Mouse (Mus musculus): ENCODE data around the gene Slc9a1.
A peak's percentile ranks its signal among the peaks of the same experiment; 100 is the strongest.

Gene Slc9a1

GRCm38 (mm10) chr4:133374011-133374410, 4.5 kb downstream of the Slc9a1 start:
- DNase-seq (ENCODE audit: low spot score) = no peak

GRCm38 (mm10) chr4:133375812-133376577, 6.5 kb downstream of the Slc9a1 start:
- no peak for DNase-seq (ENCODE audit: low spot score)

- peak; percentile 85 for DNase-seq (ENCODE audit: low spot score)
Observed at GRCm38 (mm10) chr4:133378236-133379045, 8.9 kb downstream of the Slc9a1 start.

- no peak for DNase-seq (ENCODE audit: low spot score)
Observed at GRCm38 (mm10) chr4:133379046-133379347, 9.5 kb downstream of the Slc9a1 start.

GRCm38 (mm10) chr4:133379861-133380260, 10.4 kb downstream of the Slc9a1 start:
- peak; percentile 68 for DNase-seq (ENCODE audit: low spot score)

GRCm38 (mm10) chr4:133380532-133380931, 11.0 kb downstream of the Slc9a1 start:
- no peak for DNase-seq (ENCODE audit: low spot score)

GRCm38 (mm10) chr4:133381141-133381540, 11.6 kb downstream of the Slc9a1 start:
- no peak for DNase-seq (ENCODE audit: low spot score)

- no peak for DNase-seq (ENCODE audit: low spot score)
Observed at GRCm38 (mm10) chr4:133386061-133386797, 16.7 kb downstream of the Slc9a1 start.

- DNase-seq (ENCODE audit: low spot score) = no peak
Observed at GRCm38 (mm10) chr4:133387053-133387452, 17.5 kb downstream of the Slc9a1 start.

- DNase-seq (ENCODE audit: low spot score) = no peak
Observed at GRCm38 (mm10) chr4:133388781-133389552, 19.5 kb downstream of the Slc9a1 start.

GRCm38 (mm10) chr4:133390042-133390441, 20.5 kb downstream of the Slc9a1 start:
- no peak for DNase-seq (ENCODE audit: low spot score)

- no peak for DNase-seq (ENCODE audit: low spot score)
Observed at GRCm38 (mm10) chr4:133390585-133390984, 21.1 kb downstream of the Slc9a1 start.

- no peak for DNase-seq (ENCODE audit: low spot score)
Observed at GRCm38 (mm10) chr4:133391185-133392040, 21.9 kb downstream of the Slc9a1 start.

GRCm38 (mm10) chr4:133394981-133395573, 25.6 kb downstream of the Slc9a1 start:
- no peak for DNase-seq (ENCODE audit: low spot score)

GRCm38 (mm10) chr4:133396079-133396478, 26.6 kb downstream of the Slc9a1 start:
- DNase-seq (ENCODE audit: low spot score) = no peak

- DNase-seq (ENCODE audit: low spot score) = no peak
Observed at GRCm38 (mm10) chr4:133397299-133397698, 27.8 kb downstream of the Slc9a1 start.

GRCm38 (mm10) chr4:133397961-133398360, 28.5 kb downstream of the Slc9a1 start:
- DNase-seq (ENCODE audit: low spot score) = no peak

GRCm38 (mm10) chr4:133398619-133399018, 29.1 kb downstream of the Slc9a1 start:
- DNase-seq (ENCODE audit: low spot score) = no peak

- DNase-seq (ENCODE audit: low spot score) = no peak
Observed at GRCm38 (mm10) chr4:133399509-133399908, 30.0 kb downstream of the Slc9a1 start.

GRCm38 (mm10) chr4:133400098-133400497, 30.6 kb downstream of the Slc9a1 start:
- no peak for DNase-seq (ENCODE audit: low spot score)

- no peak for DNase-seq (ENCODE audit: low spot score)
Observed at GRCm38 (mm10) chr4:133402011-133402410, 32.5 kb downstream of the Slc9a1 start.

Measured in MN1 (cell line).